Mouse (Mus musculus): ENCODE measurements around the gene Plcd1.

The Plcd1 gene

DNA sequence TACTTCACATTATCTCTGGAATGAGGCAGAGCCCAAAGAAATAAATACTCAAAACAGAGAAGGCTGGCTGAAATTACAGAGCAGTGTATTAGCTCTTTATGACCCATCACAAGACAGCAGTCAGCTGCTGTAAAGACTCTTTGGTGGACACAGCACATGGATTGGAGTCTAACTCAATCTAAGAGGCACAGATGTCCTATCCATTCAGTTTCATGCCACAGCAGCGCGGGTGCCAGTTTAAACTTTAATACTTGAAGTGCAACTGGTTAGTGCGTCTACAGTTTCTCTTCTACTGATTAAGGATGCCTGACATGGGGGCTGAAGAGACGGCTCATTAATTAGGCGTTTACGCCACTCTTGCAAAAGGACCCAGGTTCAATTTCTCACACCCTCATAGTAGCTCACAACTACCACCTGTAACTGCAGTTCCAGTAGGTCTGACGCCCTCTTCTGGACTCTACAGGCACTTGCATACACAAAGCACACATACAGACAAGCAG is 67.4 kb downstream of the Plcd1 start:
- no peak for DNase-seq (ENCODE audit: low read depth, low spot score)

DNA sequence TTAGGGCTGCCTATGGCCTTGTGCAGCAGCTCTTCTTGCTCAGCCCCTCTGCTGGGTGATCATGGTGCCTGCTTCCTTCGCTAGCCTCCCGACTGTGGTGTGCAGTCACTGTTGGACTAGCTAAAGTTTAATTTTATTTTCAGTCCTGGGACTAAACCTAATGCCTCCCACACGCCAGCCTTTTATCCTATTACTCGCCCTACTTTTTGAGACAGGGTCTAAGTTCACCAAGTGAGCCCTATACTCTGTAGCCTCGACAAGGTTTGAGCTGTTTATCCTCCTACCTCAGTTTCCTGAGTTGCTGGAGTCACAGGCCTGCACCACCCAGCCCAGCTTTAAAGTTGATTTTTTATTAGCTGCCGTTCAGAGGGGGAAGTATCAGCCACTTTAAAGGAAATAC is 68.0 kb downstream of the Plcd1 start:
- no peak for DNase-seq (ENCODE audit: low read depth, low spot score)

DNA sequence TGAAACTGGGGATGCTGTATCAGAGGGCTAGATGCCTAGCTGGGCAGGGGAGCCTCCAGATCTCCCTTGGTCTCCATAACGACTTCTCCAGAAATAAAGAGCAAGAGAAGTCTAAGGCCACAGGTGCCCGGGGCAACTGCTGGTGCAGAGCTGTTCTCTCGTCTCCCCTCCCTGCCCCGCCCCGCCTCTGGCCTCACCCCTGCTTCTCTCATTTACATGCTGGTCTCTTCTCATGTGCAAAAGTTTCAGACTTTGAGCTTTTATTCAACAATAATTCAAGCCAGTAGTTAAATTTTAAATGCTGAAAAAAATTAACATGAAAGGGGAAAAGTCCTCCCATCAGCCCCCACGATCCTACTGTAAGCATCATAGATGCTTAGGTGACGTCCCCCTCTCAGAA is 71.6 kb downstream of the Plcd1 start:
- DNase-seq (ENCODE audit: low read depth, low spot score): no peak

Data from forelimb bud, embryonic 11.5 days (tissue).